18 mouse cellular contexts compared by ENCODE assay signal in the genomic region with DNA sequence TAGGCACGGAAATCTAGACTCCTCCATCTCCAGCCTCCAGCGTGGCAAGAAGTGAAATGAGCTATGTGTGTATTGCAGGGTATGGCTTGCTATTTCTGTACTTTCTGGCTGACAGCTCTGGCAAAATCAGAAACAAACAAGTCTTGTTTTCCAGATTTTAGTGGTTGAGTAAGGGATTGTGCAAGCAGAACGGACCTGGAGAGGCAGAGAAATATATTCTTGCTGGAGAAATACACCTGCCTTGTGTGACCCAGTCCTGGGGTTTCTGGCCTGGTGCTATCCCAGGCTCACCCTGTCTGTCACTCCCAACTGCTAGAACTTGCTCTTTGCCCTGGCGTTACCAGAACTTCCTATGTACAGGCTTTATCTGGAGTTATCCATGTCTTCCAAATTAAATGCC. TPM values are rescaled to one million over a fixed set of nuclear protein-coding genes. Genes with fewer than 3 reads are reported as not detected.
DNase-seq lines count a peak whose midpoint lies in the region; ATAC-seq and TF ChIP-seq lines count a peak whose summit lies in the region.
"Had no signal": no experiment of that assay in that cellular context is flagged by ENCODE, and none has a peak within 500 bp of the region (broad histone marks: within the 10 kb centered on the region; RNA-seq: fewer than 3 reads in every experiment).

No protein-coding gene starts in this region.

- intact Hi-C loops in gastrocnemius, adult 2 months (cut with DNase I): no loop called here

- H3K4me3 ChIP-seq in gastrocnemius, adult 2 months: no peak overlapping the region
- H3K4me3 ChIP-seq in liver, embryonic 16.5 days (ENCODE audit: low read depth, low read length): no peak overlapping the region
- H3K4me3 ChIP-seq in intestine, embryonic 16.5 days (ENCODE audit: low read length): no peak overlapping the region
- H3K4me3 ChIP-seq: embryonic facial prominence, embryonic 12.5 days; erythroblast, embryonic 14.5 days; forebrain, embryonic 13.5 days; liver, embryonic 13.5 days had no signal

- no peaks in the 10 kb centered on the region for H3K9me3 ChIP-seq in liver, embryonic 16.5 days (replicated peaks; ENCODE audit: control insufficient read depth, low read length)
- H3K9me3 ChIP-seq in intestine, embryonic 16.5 days (ENCODE audit: control insufficient read depth, low read length): no peaks in the 10 kb centered on the region
- H3K9me3 ChIP-seq: embryonic facial prominence, embryonic 12.5 days; forebrain, embryonic 13.5 days; G1E; liver, embryonic 13.5 days had no signal

- TF ChIP-seq CTCF in gastrocnemius, adult 2 months (IDR thresholded peaks at IDR 0.05): no peak

- H3K4me1 ChIP-seq in liver, embryonic 16.5 days (ENCODE audit: control insufficient read depth, low read depth, low read length): no peaks in the 10 kb centered on the region; the same call in none of the 2 replicates
- H3K4me1 ChIP-seq in intestine, embryonic 16.5 days (ENCODE audit: control insufficient read depth, insufficient read depth, low read length): peaks cover 22% of the 10 kb centered on the region
- H3K4me1 ChIP-seq: embryonic facial prominence, embryonic 12.5 days; forebrain, embryonic 13.5 days had no signal

- no peak for ATAC-seq in liver, embryonic 16.5 days (ENCODE audit: low read depth)
- ATAC-seq in intestine, embryonic 16.5 days: no peak
- ATAC-seq: forebrain, embryonic 13.5 days had no signal

- no peak overlapping the region for H3K9ac ChIP-seq in liver, embryonic 16.5 days (ENCODE audit: low read depth, low read length)
- no peak overlapping the region for H3K9ac ChIP-seq in intestine, embryonic 16.5 days (ENCODE audit: low read depth, low read length)
- H3K9ac ChIP-seq: embryonic facial prominence, embryonic 12.5 days; forebrain, embryonic 13.5 days; liver, embryonic 13.5 days had no signal

- 41% methylated on average over 4 of the region's 4 CpGs for WGBS in liver, embryonic 16.5 days (ENCODE audit: insufficient replicate concordance)
- WGBS in intestine, embryonic 16.5 days: 48% methylated on average over 4 of the region's 4 CpGs

- no peak overlapping the region for H3K4me2 ChIP-seq in liver, embryonic 16.5 days (ENCODE audit: low read depth, low read length)
- no peak overlapping the region for H3K4me2 ChIP-seq in intestine, embryonic 16.5 days (ENCODE audit: low read depth, low read length)
- H3K4me2 ChIP-seq: embryonic facial prominence, embryonic 12.5 days; forebrain, embryonic 13.5 days; liver, embryonic 13.5 days; midbrain, embryonic 11.5 days had no signal

- peak overlapping the region; percentile 21 for H3K27ac ChIP-seq in gastrocnemius, adult 2 months
- H3K27ac ChIP-seq in liver, embryonic 16.5 days (ENCODE audit: low read length): peak overlapping the region; percentile 63; the same call in 1 of the 2 replicates
- H3K27ac ChIP-seq in intestine, embryonic 16.5 days (ENCODE audit: low read length): peak overlapping the region; percentile 66
- H3K27ac ChIP-seq: embryonic facial prominence, embryonic 12.5 days; forebrain, embryonic 13.5 days; liver, embryonic 13.5 days had no signal

- H3K36me3 ChIP-seq in liver, embryonic 16.5 days (ENCODE audit: control insufficient read depth, insufficient read depth): no peaks in the 10 kb centered on the region
- H3K36me3 ChIP-seq in intestine, embryonic 16.5 days (ENCODE audit: control insufficient read depth, insufficient read depth, low read length): no peaks in the 10 kb centered on the region
- H3K36me3 ChIP-seq: embryonic facial prominence, embryonic 12.5 days; G1E; liver, embryonic 13.5 days had no signal

- no peaks in the 10 kb centered on the region; the same call in none of the 2 replicates for H3K27me3 ChIP-seq in liver, embryonic 16.5 days (ENCODE audit: control insufficient read depth, insufficient read depth, low read depth, low read length)
- H3K27me3 ChIP-seq in intestine, embryonic 16.5 days (replicated peaks; ENCODE audit: control insufficient read depth, insufficient read depth, low read length): no peaks in the 10 kb centered on the region
- H3K27me3 ChIP-seq: embryonic facial prominence, embryonic 12.5 days; forebrain, embryonic 13.5 days had no signal

- DNase-seq in gastrocnemius, adult 2 months: no peak
- DNase-seq in gastrocnemius, adult 18-20 months (ENCODE audit: low spot score): no peak
- DNase-seq in liver: no peak
- peak; percentile 45 for DNase-seq in telencephalon, adult 2 months (ENCODE audit: low read depth, low spot score)
- no peak for DNase-seq in embryo, embryonic 11 days
- DNase-seq: adrenal gland, postnatal 36 days; cerebellum, adult 8-10 months; gastrocnemius, postnatal 36 days; left cerebral cortex, postnatal 4 days; liver, embryonic 13.5 days; thymus, postnatal 25 days had no signal

RNA-seq across cellular contexts. Expression of gene Rhpn2, which starts 8.5 kb away (rescaled TPM):
- 1 to 10 TPM; 1.2 to 1.3 TPM for total RNA-seq in gastrocnemius, adult 2 months (2021)
- 1 to 10 TPM; 2.4 to 4.2 TPM for total RNA-seq in gastrocnemius, adult 18-20 months (2021)
- 5.6 and 7.1 TPM in 2 replicates for polyA plus RNA-seq in liver, embryonic 16.5 days (2015; fragmentation: Nextera tagmentation; extraction: Ambion mirVana)
- polyA plus RNA-seq in intestine, embryonic 16.5 days (2015; fragmentation: Nextera tagmentation; extraction: Ambion mirVana): 95.3 and 105 TPM in 2 replicates

RNA-seq across cellular contexts. Expression of gene Gpatch1, which starts 24.3 kb away (rescaled TPM):
- total RNA-seq in gastrocnemius, adult 2 months (2021): 1 to 10 TPM; 6.4 to 7.4 TPM
- 1 to 10 TPM; 7.0 to 7.6 TPM for total RNA-seq in gastrocnemius, adult 18-20 months (2021)
- 4.8 and 5.5 TPM in 2 replicates for polyA plus RNA-seq in liver, embryonic 16.5 days (2015; fragmentation: Nextera tagmentation; extraction: Ambion mirVana)
- 14.8 and 15.3 TPM in 2 replicates for polyA plus RNA-seq in intestine, embryonic 16.5 days (2015; fragmentation: Nextera tagmentation; extraction: Ambion mirVana)

RNA-seq across cellular contexts. Expression of gene Faap24, which starts 54.1 kb away (rescaled TPM):
- total RNA-seq in gastrocnemius, adult 2 months (2021): under 1 TPM; 0.75 to 0.92 TPM
- total RNA-seq in gastrocnemius, adult 18-20 months (2021): 1 to 10 TPM in 1 of 2 experiments, under 1 TPM in 1; 0.97 to 1.1 TPM
- polyA plus RNA-seq in liver, embryonic 16.5 days (2015; fragmentation: Nextera tagmentation; extraction: Ambion mirVana): 15.0 and 17.1 TPM in 2 replicates
- polyA plus RNA-seq in intestine, embryonic 16.5 days (2015; fragmentation: Nextera tagmentation; extraction: Ambion mirVana): 21.1 and 22.5 TPM in 2 replicates

RNA-seq across cellular contexts. Expression of gene Cep89, which starts 54.3 kb away (rescaled TPM):
- 1 to 10 TPM; 7.4 to 7.9 TPM for total RNA-seq in gastrocnemius, adult 2 months (2021)
- total RNA-seq in gastrocnemius, adult 18-20 months (2021): 1 to 10 TPM; 4.6 to 5.6 TPM
- 17.7 and 18.6 TPM in 2 replicates for polyA plus RNA-seq in liver, embryonic 16.5 days (2015; fragmentation: Nextera tagmentation; extraction: Ambion mirVana)
- 41.4 and 45.0 TPM in 2 replicates for polyA plus RNA-seq in intestine, embryonic 16.5 days (2015; fragmentation: Nextera tagmentation; extraction: Ambion mirVana)
